Mouse (Mus musculus): ENCODE results near the gene Olfr1414.

- TF ChIP-seq CTCF (IDR thresholded peaks at IDR 0.05; ENCODE audit: borderline replicate concordance, extremely low read depth, insufficient read depth, insufficient read length) (no peak), POLR2A (IDR thresholded peaks at IDR 0.05; ENCODE audit: borderline replicate concordance, extremely low read depth, insufficient read depth, insufficient read length, poor library complexity, severe bottlenecking) (no peak)
Measured at GRCm38 (mm10) chr1:92539071-92539470, 20.6 kb upstream of the Olfr1414 start.

All from brain, embryonic 14.5 days (tissue).